Mouse (Mus musculus) forebrain, embryonic 14.5 days (tissue): ENCODE results near the gene Aldh3b3. TPM values are rescaled to one million over a fixed set of nuclear protein-coding genes. Genes with fewer than 3 reads are reported as not detected.

Experiments
- ATAC-seq: fragments of 200-750 bp; cut with Nextera tagmentation; 2 replicates; pipeline ENCODE4 v1.8.0; 2017; ENCODE audit warnings: mild to moderate bottlenecking, moderate library complexity
- DNase-seq: peaks from one replicate; pipeline ENCODE4 v3.0.0-alpha.2; 2015; ENCODE audit warnings: low spot score
- H3K27ac ChIP-seq: fragments of 300-500 bp; sonication (generic); 2 replicates; pipeline ENCODE4 v1.5.1; 2014; ENCODE audit warnings: low read depth, mild to moderate bottlenecking, control low read depth, low read length, moderate library complexity
- H3K27me3 ChIP-seq: fragments of 300-500 bp; sonication (generic); replicated peaks from 2 replicates; pipeline ENCODE4 v1.6.1; 2014; ENCODE audit warnings: low read length, control low read depth, mixed read lengths; ENCODE audit not compliant: control insufficient read depth, insufficient read depth
- H3K36me3 ChIP-seq: fragments of 300-500 bp; sonication (generic); 2 replicates; pipeline ENCODE4 v1.6.1; 2014; ENCODE audit warnings: low read length, control low read depth; ENCODE audit not compliant: control insufficient read depth, insufficient read depth
- H3K4me1 ChIP-seq: fragments of 300-500 bp; sonication (generic); 2 replicates; pipeline ENCODE4 v1.6.1; 2014; ENCODE audit warnings: antibody characterized with exemption, low read length, control low read depth; ENCODE audit not compliant: control insufficient read depth, insufficient read depth
- H3K4me2 ChIP-seq: fragments of 300-500 bp; sonication (generic); 2 replicates; pipeline ENCODE4 v1.6.1; 2014; ENCODE audit warnings: mild to moderate bottlenecking, control low read depth, low read length
- H3K4me3 ChIP-seq: fragments of 300-500 bp; sonication (generic); 2 replicates; pipeline ENCODE4 v1.5.1; 2014; ENCODE audit warnings: low read depth, low read length, control low read depth
- H3K9ac ChIP-seq: fragments of 300-500 bp; sonication (generic); 2 replicates; pipeline ENCODE4 v1.6.1; 2014; ENCODE audit warnings: mild to moderate bottlenecking, low read length, control low read depth, moderate library complexity
- H3K9me3 ChIP-seq: fragments of 300-500 bp; sonication (generic); replicated peaks from 2 replicates; pipeline ENCODE4 v1.6.1; 2016; ENCODE audit warnings: low read length, control low read depth, mixed read lengths; ENCODE audit not compliant: control insufficient read depth
- WGBS: fragments of 180-500 bp; shearing (Covaris S2); extraction: QIAGEN DNeasy Blood & Tissue Kit; methylation state at CpG from one replicate; pipeline ENCODE4 v1.1.7; 2014; 5-methylcytosine and 5-hydroxymethylcytosine counted together
- polyA plus RNA-seq: library from polyadenylated mRNA; unstranded; fragments of >200 nt; fragmentation: Nextera tagmentation; extraction: Ambion mirVana; gene quantifications from 2 replicates; pipeline ENCODE4 v1.2.1, GENCODE M21; 2014

Gene Aldh3b3
- polyA plus RNA-seq, 1 experiment from 2014 or later, result not detected

DNA sequence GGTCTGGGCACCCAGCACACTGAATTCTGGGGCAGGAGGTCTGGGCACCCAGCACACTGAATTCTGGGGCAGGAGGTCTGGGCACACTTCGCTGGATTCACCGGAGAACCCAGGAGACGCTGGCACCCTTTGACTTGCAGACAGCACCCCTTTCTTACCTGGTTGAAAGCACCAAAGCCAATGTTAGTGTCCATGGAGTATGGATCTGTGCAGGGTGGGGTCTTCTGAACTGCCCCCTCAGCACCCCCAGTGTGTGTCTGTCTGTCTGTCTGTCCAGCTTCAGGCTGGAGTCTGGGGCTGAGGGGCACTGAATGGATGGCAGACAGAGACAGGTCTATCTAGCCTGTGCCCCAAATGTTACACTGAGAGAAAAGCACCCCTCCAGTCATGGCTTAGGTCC lies 33.1 kb downstream of the Aldh3b3 start:
- Histone ChIP-seq H3K4me2 (no peak overlapping the region), H3K9me3 (no peaks in the 10 kb centered on the region), H3K27ac (no peak overlapping the region), H3K4me1 (no peaks in the 10 kb centered on the region), H3K4me3 (no peak overlapping the region), H3K9ac (no peak overlapping the region), H3K27me3 (no peaks in the 10 kb centered on the region), H3K36me3 (no peaks in the 10 kb centered on the region)
- DNase-seq (no peak), ATAC-seq (no peak)
- WGBS, result 98% methylated on average over 3 of the region's 3 CpGs

DNA sequence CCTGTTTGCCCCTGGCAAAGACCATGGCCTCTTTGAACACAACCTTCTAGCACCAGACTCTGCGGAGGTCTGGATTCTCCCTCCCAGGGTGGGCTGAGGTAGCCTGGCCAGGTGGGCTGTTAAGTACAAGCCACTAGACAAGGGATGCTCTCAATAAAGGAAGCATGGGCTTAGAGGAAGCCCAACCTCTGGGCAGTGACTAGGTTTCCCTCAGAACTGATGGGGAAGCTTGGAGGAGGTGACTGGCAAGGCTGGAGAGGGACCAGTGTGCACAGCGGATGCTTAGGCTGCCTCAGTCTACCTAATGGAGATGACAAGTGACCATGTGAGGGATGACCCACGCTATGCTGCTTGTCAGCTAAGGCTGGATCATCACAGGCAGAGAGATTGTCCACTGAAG lies 33.5 kb downstream of the Aldh3b3 start:
- no peak overlapping the region for H3K4me2 ChIP-seq
- 82% methylated on average over 3 of the region's 3 CpGs for WGBS
- H3K9me3 ChIP-seq, result no peaks in the 10 kb centered on the region
- no peaks in the 10 kb centered on the region for H3K27me3 ChIP-seq
- H3K4me1 ChIP-seq, result no peaks in the 10 kb centered on the region
- ATAC-seq, result no peak
- H3K4me3 ChIP-seq, result no peak overlapping the region
- H3K36me3 ChIP-seq, result no peaks in the 10 kb centered on the region
- no peak overlapping the region for H3K9ac ChIP-seq
- no peak for DNase-seq
- H3K27ac ChIP-seq, result no peak overlapping the region

- Histone ChIP-seq H3K27me3 (no peaks in the 10 kb centered on the region), H3K4me1 (no peaks in the 10 kb centered on the region), H3K36me3 (no peaks in the 10 kb centered on the region), H3K4me3 (no peak within 1 kb of the TSS), H3K9ac (no peak within 1 kb of the TSS), H3K4me2 (no peak within 1 kb of the TSS), H3K27ac (no peak within 1 kb of the TSS), H3K9me3 (no peaks in the 10 kb centered on the region)
- 51% methylated on average over 5 of the region's 5 CpGs for WGBS
- ATAC-seq (no peak), DNase-seq (no peak)
Measured at GRCm38 (mm10) chr19:3992416-3992815, 34.0 kb downstream of the Aldh3b3 start, which contains the start of gene Tbx10. Gene Tbx10, plus strand, starts transcription at chr19:3992752.

DNA sequence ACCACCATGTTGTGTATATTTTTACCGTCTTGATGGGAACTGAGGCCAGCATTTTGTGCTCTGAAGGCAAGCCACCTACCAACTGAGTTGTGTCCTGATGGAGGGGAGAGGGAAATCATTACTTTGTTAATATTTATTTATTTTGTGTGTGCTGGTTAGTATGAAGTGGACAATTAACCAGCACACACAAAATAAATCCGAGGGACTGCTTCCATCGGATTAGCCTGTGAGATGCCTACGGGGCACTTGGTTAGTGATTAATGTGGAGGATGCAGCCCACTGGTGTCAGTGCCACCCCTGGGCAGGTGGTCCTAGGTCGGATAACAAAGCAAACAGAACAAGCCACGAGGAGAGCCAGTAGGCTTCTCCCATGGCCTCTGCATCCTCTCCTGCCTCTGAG lies 36.5 kb downstream of the Aldh3b3 start:
- no peaks in the 10 kb centered on the region for H3K36me3 ChIP-seq
- peaks cover 4% of the 10 kb centered on the region for H3K4me1 ChIP-seq
- DNase-seq (no peak), ATAC-seq (no peak)
- no peak overlapping the region for H3K27ac ChIP-seq
- H3K9me3 ChIP-seq, result no peaks in the 10 kb centered on the region
- 73% methylated on average over 6 of the region's 6 CpGs for WGBS
- no peak overlapping the region for H3K4me2 ChIP-seq
- H3K27me3 ChIP-seq, result no peaks in the 10 kb centered on the region
- H3K4me3 ChIP-seq, result no peak overlapping the region
- H3K9ac ChIP-seq, result no peak overlapping the region

- no peaks in the 10 kb centered on the region for H3K27me3 ChIP-seq
- WGBS, result 90% methylated on average over 3 of the region's 3 CpGs
- H3K27ac ChIP-seq, result no peak overlapping the region
- H3K4me1 ChIP-seq, result peaks cover 4% of the 10 kb centered on the region
- ATAC-seq, result no peak
- H3K9me3 ChIP-seq, result no peaks in the 10 kb centered on the region
- H3K4me2 ChIP-seq, result no peak overlapping the region
- no peaks in the 10 kb centered on the region for H3K36me3 ChIP-seq
- no peak overlapping the region for H3K4me3 ChIP-seq
- no peak for DNase-seq
- no peak overlapping the region for H3K9ac ChIP-seq
Measured at GRCm38 (mm10) chr19:3995505-3995904, 37.1 kb downstream of the Aldh3b3 start.

DNA sequence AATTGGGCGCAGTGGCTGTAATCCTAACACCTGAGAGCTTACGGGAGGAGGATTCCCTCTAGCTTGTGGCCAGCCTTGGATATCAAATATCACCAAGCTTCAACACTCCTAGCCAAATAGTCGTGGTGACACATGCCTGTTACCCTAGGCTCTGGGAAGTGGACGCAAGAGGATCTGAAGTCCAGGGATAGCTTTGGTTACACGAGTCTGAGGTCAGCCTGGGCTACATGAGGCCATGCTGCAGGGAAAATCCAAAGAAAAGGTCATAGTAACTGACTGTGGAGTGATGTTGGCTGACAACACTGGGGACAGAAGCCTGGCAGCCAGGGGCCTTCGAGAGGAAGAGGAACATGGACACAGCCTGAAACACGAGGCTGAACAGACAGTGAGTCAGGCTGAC lies 37.7 kb downstream of the Aldh3b3 start:
- Histone ChIP-seq H3K27me3 (no peaks in the 10 kb centered on the region), H3K36me3 (no peaks in the 10 kb centered on the region), H3K4me1 (peaks cover 6% of the 10 kb centered on the region), H3K4me2 (no peak overlapping the region), H3K4me3 (no peak overlapping the region), H3K9me3 (no peaks in the 10 kb centered on the region), H3K27ac (no peak overlapping the region), H3K9ac (no peak overlapping the region)
- ATAC-seq (no peak), DNase-seq (no peak)
- 75% methylated on average over 7 of the region's 7 CpGs for WGBS

DNA sequence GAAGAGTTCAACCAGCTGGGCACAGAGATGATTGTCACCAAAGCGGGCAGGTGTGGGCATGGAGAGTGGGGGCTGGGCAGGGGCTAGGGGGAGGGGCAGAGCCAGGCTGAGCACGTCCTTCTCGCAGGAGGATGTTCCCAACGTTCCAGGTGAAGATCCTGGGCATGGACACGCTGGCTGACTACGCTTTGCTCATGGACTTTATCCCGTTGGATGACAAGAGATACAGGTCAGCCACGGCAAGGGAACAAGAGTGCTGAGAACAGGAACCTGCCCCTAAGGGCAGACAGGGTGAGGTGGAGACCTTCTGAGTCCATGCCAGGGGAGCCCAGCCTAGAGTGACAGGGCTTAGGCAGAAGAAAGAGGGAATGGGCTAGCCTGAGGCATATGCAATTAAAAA lies 38.3 kb downstream of the Aldh3b3 start:
- no peak overlapping the region for H3K4me3 ChIP-seq
- no peaks in the 10 kb centered on the region for H3K36me3 ChIP-seq
- peaks cover 10% of the 10 kb centered on the region for H3K4me1 ChIP-seq
- no peaks in the 10 kb centered on the region for H3K27me3 ChIP-seq
- no peak for DNase-seq
- no peak for ATAC-seq
- H3K9ac ChIP-seq, result no peak overlapping the region
- WGBS, result 80% methylated on average over 8 of the region's 8 CpGs
- no peak overlapping the region for H3K27ac ChIP-seq
- H3K4me2 ChIP-seq, result no peak overlapping the region
- H3K9me3 ChIP-seq, result no peaks in the 10 kb centered on the region

- Histone ChIP-seq H3K4me3 (no peak overlapping the region), H3K9ac (no peak overlapping the region), H3K4me2 (no peak overlapping the region), H3K4me1 (peaks cover 10% of the 10 kb centered on the region), H3K9me3 (no peaks in the 10 kb centered on the region), H3K27ac (no peak overlapping the region), H3K27me3 (no peaks in the 10 kb centered on the region), H3K36me3 (no peaks in the 10 kb centered on the region)
- WGBS, result 61% methylated on average over 8 of the region's 8 CpGs
- ATAC-seq, result no peak
- no peak for DNase-seq
Measured at GRCm38 (mm10) chr19:3997231-3997630, 38.8 kb downstream of the Aldh3b3 start.

GRCm38 (mm10) chr19:3998335-3998734 lies 39.9 kb downstream of the Aldh3b3 start:
- H3K4me1 ChIP-seq, result peaks cover 10% of the 10 kb centered on the region
- DNase-seq (no peak), ATAC-seq (no peak)
- H3K36me3 ChIP-seq, result no peaks in the 10 kb centered on the region
- 84% methylated on average over 8 of the region's 8 CpGs for whole genome bisulfite sequencing
- H3K9ac ChIP-seq, result no peak overlapping the region
- no peak overlapping the region for H3K4me3 ChIP-seq
- H3K27me3 ChIP-seq, result no peaks in the 10 kb centered on the region
- H3K9me3 ChIP-seq, result no peaks in the 10 kb centered on the region
- H3K4me2 ChIP-seq, result no peak overlapping the region
- H3K27ac ChIP-seq, result no peak overlapping the region
